Mouse (Mus musculus) olfactory bulb, adult 2 months (tissue): Measurements from ENCODE around the gene Tagln2.

ENCODE experiments used
- CTCF ChIP-seq: fragments of 200-500 bp; IDR thresholded peaks from 2 replicates; pipeline ENCODE4 v1.5.1; 2012; ENCODE audit warnings: low read depth, mild to moderate bottlenecking, low read length, moderate library complexity; ENCODE audit not compliant: insufficient read depth
- POLR2A ChIP-seq: fragments of 200-500 bp; IDR thresholded peaks from 2 replicates; pipeline ENCODE4 v1.6.1; 2012; ENCODE audit warnings: mild to moderate bottlenecking, low read depth, low read length, moderate library complexity; ENCODE audit not compliant: insufficient read depth

GRCm38 (mm10) chr1:172478020-172478419, 21.8 kb upstream of the Tagln2 start:
- no peak for TF ChIP-seq CTCF
- no peak for TF ChIP-seq POLR2A
